Mouse (Mus musculus) small intestine, adult 2 months (tissue): ENCODE measurements around the gene Yeats4.

Experiments used
- CTCF ChIP-seq: fragments of 200-500 bp; IDR thresholded peaks from 2 replicates; pipeline ENCODE4 v1.5.1; 2012; ENCODE audit warnings: low read depth, mild to moderate bottlenecking, control low read depth, inconsistent platforms, low read length, moderate library complexity, mixed read lengths; ENCODE audit not compliant: insufficient replicate concordance, insufficient read length; ENCODE audit errors: extremely low read depth
- POLR2A ChIP-seq: fragments of 200-500 bp; IDR thresholded peaks from 2 replicates; pipeline ENCODE4 v1.6.1; 2012; ENCODE audit warnings: low read depth, mild to moderate bottlenecking, control low read depth, inconsistent platforms, low read length, moderate library complexity

DNA sequence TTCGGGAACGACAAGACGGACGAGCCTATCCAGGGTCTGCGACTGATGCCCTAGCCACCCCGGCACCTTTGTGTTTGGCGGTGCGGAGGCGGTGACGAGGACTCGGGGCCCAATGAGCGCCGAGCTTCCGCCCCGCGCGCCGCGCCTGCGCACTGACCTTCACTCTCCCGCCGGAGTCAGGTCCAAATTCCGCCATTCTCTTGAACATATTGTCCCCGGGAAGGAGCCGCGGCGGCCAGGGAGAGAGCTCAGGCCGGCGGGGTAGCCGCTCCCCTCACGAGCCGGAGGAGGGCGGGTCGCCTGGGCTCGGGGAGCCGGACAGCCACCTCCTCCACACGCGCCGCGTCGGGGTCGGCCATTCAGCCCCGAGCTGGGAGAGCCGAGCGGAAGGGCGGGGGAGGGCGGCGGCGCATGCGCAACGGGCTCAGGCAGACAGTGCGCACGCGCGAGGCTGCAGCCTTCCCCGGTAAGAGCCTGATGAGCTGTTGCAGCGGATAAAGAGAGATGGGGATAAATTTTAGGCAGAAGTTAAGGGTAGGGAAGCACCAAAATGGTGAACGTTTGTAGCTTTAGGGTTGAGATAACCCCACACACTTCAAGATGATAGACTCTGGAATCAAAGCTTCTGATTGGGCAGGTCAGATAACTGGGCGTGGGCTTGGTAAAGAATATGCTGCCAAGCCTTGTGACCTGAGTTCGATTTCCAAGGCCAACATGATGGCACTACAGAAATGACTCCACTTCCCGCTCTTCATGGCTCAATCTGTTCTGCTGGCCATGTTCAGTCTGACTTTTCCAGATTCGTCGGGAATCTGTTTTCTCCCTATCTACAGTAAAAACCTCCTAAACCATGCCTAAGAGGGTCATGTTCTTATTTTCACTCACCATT is at the start of gene Yeats4:
- TF ChIP-seq POLR2A (peak; percentile 35; the same call in 1 of the 2 replicates), CTCF (no peak)
